Mouse (Mus musculus): ENCODE results near the gene Kcnn1. TPM values are rescaled to one million over a fixed set of nuclear protein-coding genes. Genes with fewer than 3 reads are reported as not detected.

Gene Kcnn1
- polyA plus RNA-seq (2012; rRNA removed) = 27.1 and 32.0 TPM in 2 replicates

GRCm38 (mm10) chr8:70862824-70863641, at the start of gene Kcnn1:
TSS of gene Kcnn1 (minus strand) at chr8:70863258.

DNA sequence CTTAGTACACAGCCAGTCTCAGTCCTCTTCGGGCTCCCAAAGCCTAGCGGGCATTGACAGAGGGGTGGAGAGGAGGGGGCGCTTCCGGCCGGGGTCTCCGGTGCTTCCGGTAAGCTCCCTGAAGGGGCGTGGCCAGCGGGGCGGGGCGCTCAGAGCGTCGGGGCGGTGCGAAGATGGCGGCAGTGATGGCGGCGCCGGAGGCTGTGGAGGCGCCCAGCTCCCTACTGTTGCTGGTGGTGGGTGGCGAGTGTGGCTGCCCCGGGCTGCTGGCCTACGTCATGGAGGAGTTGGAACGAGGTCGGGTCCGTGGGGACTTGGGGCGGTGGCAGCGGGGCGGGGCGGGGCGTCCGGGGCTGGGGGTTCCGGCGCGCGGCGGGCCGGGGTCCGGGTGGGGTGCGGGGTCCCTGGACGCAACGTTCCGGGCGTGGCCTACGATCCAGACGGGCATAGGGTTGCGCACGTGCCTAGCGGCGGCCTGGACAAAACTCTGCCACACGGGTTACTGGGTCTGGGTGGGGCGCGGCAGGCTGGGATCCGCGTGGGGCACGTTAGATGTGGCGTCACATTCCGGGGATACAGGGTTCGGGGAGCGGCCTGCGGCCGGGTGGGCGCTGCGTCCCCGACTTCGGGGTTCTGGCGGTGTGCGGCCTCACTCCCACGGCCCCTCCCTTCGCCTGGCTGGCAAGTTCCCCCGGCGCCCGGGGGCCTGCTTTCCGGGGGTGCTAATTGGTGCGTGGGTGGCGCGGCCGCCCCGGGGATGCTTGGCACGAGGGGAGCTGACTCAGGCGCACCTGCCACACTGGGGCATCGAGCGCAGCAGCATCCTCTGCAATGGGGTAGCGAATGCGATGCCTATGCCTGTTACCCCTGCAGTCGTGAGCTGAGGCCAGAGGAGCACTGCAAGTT, 43.0 kb upstream of the Kcnn1 start, which contains the start of gene Map1s:
Gene Map1s (plus strand): TSS at position 102 of the 906 bp plus-strand sequence.

DNA sequence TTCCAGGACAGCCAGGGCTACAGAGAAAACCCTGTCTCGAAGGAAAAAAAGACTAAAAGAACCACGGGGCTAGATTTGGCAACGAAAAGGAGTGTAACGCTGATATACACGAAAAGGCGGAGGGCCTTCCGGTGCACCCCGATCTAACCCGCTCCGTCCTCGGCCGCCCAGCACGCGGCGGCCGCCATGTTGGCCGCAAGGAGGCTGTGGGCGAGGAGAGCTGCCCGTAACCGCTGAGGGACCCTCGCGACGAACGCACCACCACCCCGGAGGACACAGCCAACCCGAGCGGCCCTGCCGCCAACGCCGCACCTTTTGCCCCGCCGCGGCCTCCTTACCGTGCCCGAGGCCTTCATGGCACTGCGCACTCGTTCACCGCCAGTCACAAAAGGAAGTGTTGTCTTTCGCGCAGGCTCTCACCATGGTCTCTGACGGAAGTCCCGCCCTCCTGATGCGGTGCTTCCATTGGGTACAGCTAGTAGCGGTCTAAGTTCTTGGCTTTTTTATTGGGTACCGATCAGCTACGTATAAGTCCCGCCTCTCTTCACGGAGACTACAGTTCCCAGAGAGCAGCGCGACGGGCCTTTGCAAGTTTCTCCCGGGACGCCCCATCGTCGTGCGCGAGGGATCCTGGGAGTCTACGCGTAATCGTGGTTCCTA, 34.1 kb upstream of the Kcnn1 start, which contains the start of gene Rpl18a:
Gene Rpl18a (minus strand): TSS at position 392 of the 660 bp plus-strand sequence.

GRCm38 (mm10) chr8:70892022-70892895, 29.2 kb upstream of the Kcnn1 start, which contains the start of gene Slc5a5:
TSS of gene Slc5a5 (minus strand) at chr8:70892757.

GRCm38 (mm10) chr8:70873364-70873985, 10.4 kb upstream of the Kcnn1 start, which contains the start of gene Ccdc124:
TSS of gene Ccdc124 (minus strand) at chr8:70873935.

GRCm38 (mm10) chr8:70839408-70840351, 23.4 kb downstream of the Kcnn1 start, which contains the start of gene Arrdc2:
TSS of gene Arrdc2 (minus strand) at chr8:70839720.

GRCm38 (mm10) chr8:70808239-70808638, 54.8 kb downstream of the Kcnn1 start, which contains the start of gene Il12rb1:
TSS of gene Il12rb1 (plus strand) at chr8:70808449.

GRCm38 (mm10) chr8:70804481-70805206, 58.4 kb downstream of the Kcnn1 start, which contains the start of gene Mast3:
TSS of gene Mast3 (minus strand) at chr8:70805054.

Other genes with a start within 250 kb of the Kcnn1 start
- gene Lrrc25, start 247.1 kb downstream of the Kcnn1 start, polyA plus RNA-seq (2012; rRNA removed) = 1.6 TPM in 2 replicates
- gene Gdf15, start 230.8 kb downstream of the Kcnn1 start, polyA plus RNA-seq (2012; rRNA removed) = 0.19 and 0.29 TPM in 2 replicates
- 59.2 and 61.0 TPM in 2 replicates for gene Pgpep1, start 202.9 kb downstream of the Kcnn1 start, polyA plus RNA-seq (2012; rRNA removed)
- gene Lsm4, start 190.0 kb downstream of the Kcnn1 start, polyA plus RNA-seq (2012; rRNA removed) = 183 and 207 TPM in 2 replicates
- 210 and 211 TPM in 2 replicates for gene Jund, start 164.3 kb downstream of the Kcnn1 start, polyA plus RNA-seq (2012; rRNA removed)
- 0.08 and 0.10 TPM in 2 replicates for gene Iqcn, start 159.8 kb downstream of the Kcnn1 start, polyA plus RNA-seq (2012; rRNA removed)
- not detected in 2 replicates for gene Gm3336, start 144.7 kb downstream of the Kcnn1 start, polyA plus RNA-seq (2012; rRNA removed)
- 0.53 and 0.63 TPM in 2 replicates for gene Pde4c, start 139.5 kb downstream of the Kcnn1 start, polyA plus RNA-seq (2012; rRNA removed)
- gene Rab3a, start 108.6 kb downstream of the Kcnn1 start, polyA plus RNA-seq (2012; rRNA removed) = 325 and 328 TPM in 2 replicates
- 29.6 and 30.7 TPM in 2 replicates for gene Mpv17l2, start 102.3 kb downstream of the Kcnn1 start, polyA plus RNA-seq (2012; rRNA removed)
- 130 and 142 TPM in 2 replicates for gene Pik3r2, start 86.5 kb downstream of the Kcnn1 start, polyA plus RNA-seq (2012; rRNA removed)
- gene Mast3, start 58.2 kb downstream of the Kcnn1 start, polyA plus RNA-seq (2012; rRNA removed) = 34.8 and 40.4 TPM in 2 replicates
- 0.09 and 0.25 TPM in 2 replicates for gene Il12rb1, start 54.8 kb downstream of the Kcnn1 start, polyA plus RNA-seq (2012; rRNA removed)
- 25.9 and 29.4 TPM in 2 replicates for gene Arrdc2, start 23.5 kb downstream of the Kcnn1 start, polyA plus RNA-seq (2012; rRNA removed)
- gene Ccdc124, start 10.7 kb upstream of the Kcnn1 start, polyA plus RNA-seq (2012; rRNA removed) = 99.2 and 103 TPM in 2 replicates
- gene Slc5a5, start 29.5 kb upstream of the Kcnn1 start, polyA plus RNA-seq (2012; rRNA removed) = 1.3 and 1.4 TPM in 2 replicates
- gene Rpl18a, start 34.2 kb upstream of the Kcnn1 start, polyA plus RNA-seq (2012; rRNA removed) = 3,162 and 3,295 TPM in 2 replicates
- 64.2 and 71.1 TPM in 2 replicates for gene Map1s, start 42.7 kb upstream of the Kcnn1 start, polyA plus RNA-seq (2012; rRNA removed)

Measured in central nervous system, embryonic 14 days (tissue).